Mouse (Mus musculus) cerebellum, adult 11 months (tissue): ENCODE data around the gene Nat8.
A peak's percentile ranks its signal among the peaks of the same experiment; 100 is the strongest.
"Not testable (repeated sequence)": the region's sequence is repeated elsewhere in the genome, so short reads cannot be mapped to it uniquely, and the experiment has no call there.

Experiments
- DNase-seq: peaks from one replicate; pipeline ENCODE4 v3.0.0; 2022

Gene Nat8

GRCm38 (mm10) chr6:85831796-85832321 lies at the start of gene Nat8:
Nat8 (minus strand) TSS chr6:85832082.
- DNase-seq, result no peak

- DNase-seq, result not testable (repeated sequence)
Measured at GRCm38 (mm10) chr6:85869006-85869405, 37.1 kb upstream of the Nat8 start, which contains the start of gene Nat8f2. Nat8f2 (minus strand) TSS chr6:85869158.

GRCm38 (mm10) chr6:85867726-85868690 lies 36.1 kb upstream of the Nat8 start:
- DNase-seq, result no peak

- DNase-seq, result not testable (repeated sequence)
Measured at GRCm38 (mm10) chr6:85866995-85867394, 35.1 kb upstream of the Nat8 start.

GRCm38 (mm10) chr6:85866166-85866565 lies 34.3 kb upstream of the Nat8 start:
- DNase-seq, result not testable (repeated sequence)

- DNase-seq, result peak; percentile 7
Measured at GRCm38 (mm10) chr6:85864900-85865639, 33.2 kb upstream of the Nat8 start.

- no peak for DNase-seq
Measured at GRCm38 (mm10) chr6:85863840-85864239, 32.0 kb upstream of the Nat8 start.

GRCm38 (mm10) chr6:85863136-85863535 lies 31.3 kb upstream of the Nat8 start:
- DNase-seq, result no peak

GRCm38 (mm10) chr6:85862565-85862964 lies 30.7 kb upstream of the Nat8 start:
- DNase-seq, result no peak

- no peak for DNase-seq
Measured at GRCm38 (mm10) chr6:85861247-85861646, 29.4 kb upstream of the Nat8 start.

GRCm38 (mm10) chr6:85856194-85856678 lies 24.4 kb upstream of the Nat8 start:
- DNase-seq, result peak; percentile 23

GRCm38 (mm10) chr6:85853481-85853880 lies 21.6 kb upstream of the Nat8 start:
- DNase-seq, result no peak

- DNase-seq, result no peak
Measured at GRCm38 (mm10) chr6:85851062-85851773, 19.3 kb upstream of the Nat8 start.

- no peak for DNase-seq
Measured at GRCm38 (mm10) chr6:85849240-85849639, 17.4 kb upstream of the Nat8 start.

GRCm38 (mm10) chr6:85848140-85848539 lies 16.3 kb upstream of the Nat8 start:
- DNase-seq, result no peak

GRCm38 (mm10) chr6:85846921-85847320 lies 15.0 kb upstream of the Nat8 start:
- no peak for DNase-seq

- not testable (repeated sequence) for DNase-seq
Measured at GRCm38 (mm10) chr6:85843677-85844458, 12.0 kb upstream of the Nat8 start.

GRCm38 (mm10) chr6:85839982-85840381 lies 8.1 kb upstream of the Nat8 start:
- no peak for DNase-seq

- DNase-seq, result no peak
Measured at GRCm38 (mm10) chr6:85838674-85839073, 6.8 kb upstream of the Nat8 start.

- DNase-seq, result not testable (repeated sequence)
Measured at GRCm38 (mm10) chr6:85837307-85837706, 5.4 kb upstream of the Nat8 start.

GRCm38 (mm10) chr6:85836827-85837226 lies 4.9 kb upstream of the Nat8 start:
- peak; percentile 29 for DNase-seq

- not testable (repeated sequence) for DNase-seq
Measured at GRCm38 (mm10) chr6:85836098-85836497, 4.2 kb upstream of the Nat8 start.
